Mouse (Mus musculus) embryonic facial prominence, embryonic 11.5 days (tissue): ENCODE measurements at regions not wholly inside any gene's neighbourhood (a gene's known extent, or its start where the extent isn't known, plus 50 kb on each side); places are given as distances from the start of the nearest gene placed in this dataset.
"Not testable (repeated sequence)": the region's sequence is repeated elsewhere in the genome, so short reads cannot be mapped to it uniquely, and the experiment has no call there.

Experiments used
- ATAC-seq: fragments of 200-750 bp; cut with Nextera tagmentation; replicated peaks from 2 replicates; pipeline ENCODE4 v1.8.0; 2017; ENCODE audit warnings: low read depth; ENCODE audit not compliant: insufficient number of reproducible peaks, low FRiP score, low TSS enrichment
- DNase-seq: peaks from one replicate; pipeline ENCODE4 v3.0.0-alpha.2; 2015; ENCODE audit warnings: low spot score
- H3K27ac ChIP-seq: fragments of 300-500 bp; sonication (generic); replicated peaks from 2 replicates; pipeline ENCODE4 v1.5.1; 2014; ENCODE audit warnings: mild to moderate bottlenecking, low read depth, low read length, control low read depth
- H3K27me3 ChIP-seq: fragments of 300-500 bp; sonication (generic); 2 replicates; pipeline ENCODE4 v1.6.1; 2014; ENCODE audit warnings: mild to moderate bottlenecking, low read length, moderate library complexity, mixed read lengths; ENCODE audit not compliant: control insufficient read depth, insufficient read depth
- H3K36me3 ChIP-seq: fragments of 300-500 bp; sonication (generic); replicated peaks from 2 replicates; pipeline ENCODE4 v1.6.1; 2014; ENCODE audit warnings: low read depth, mild to moderate bottlenecking, low read length, moderate library complexity, mixed read lengths; ENCODE audit not compliant: control insufficient read depth, insufficient read depth
- H3K4me1 ChIP-seq: fragments of 300-500 bp; sonication (generic); 2 replicates; pipeline ENCODE4 v1.6.1; 2014; ENCODE audit warnings: low read length, mixed read lengths; ENCODE audit not compliant: control insufficient read depth, insufficient read depth
- H3K4me2 ChIP-seq: fragments of 300-500 bp; sonication (generic); 2 replicates; pipeline ENCODE4 v1.6.1; 2014; ENCODE audit warnings: low read depth, mild to moderate bottlenecking, control low read depth, low read length, moderate library complexity
- H3K4me3 ChIP-seq: fragments of 300-500 bp; sonication (generic); 2 replicates; pipeline ENCODE4 v1.5.1; 2014; ENCODE audit warnings: low read depth, low read length, control low read depth
- H3K9ac ChIP-seq: fragments of 300-500 bp; sonication (generic); replicated peaks from 2 replicates; pipeline ENCODE4 v1.6.1; 2014; ENCODE audit warnings: mild to moderate bottlenecking, control low read depth, low read length
- H3K9me3 ChIP-seq: fragments of 300-500 bp; sonication (generic); replicated peaks from 2 replicates; pipeline ENCODE4 v1.6.1; 2016; ENCODE audit warnings: mild to moderate bottlenecking, low read length, inconsistent platforms, mixed read lengths; ENCODE audit not compliant: control insufficient read depth
- WGBS: fragments of 180-500 bp; shearing (Covaris S2); extraction: QIAGEN DNeasy Blood & Tissue Kit; methylation state at CpG from one replicate; pipeline ENCODE4 v1.1.7; 2014; 5-methylcytosine and 5-hydroxymethylcytosine counted together

- no peak overlapping the region for H3K4me3 ChIP-seq
Measured at GRCm38 (mm10) chr14:76731096-76731986, 174.7 kb upstream of the Serp2 start.

GRCm38 (mm10) chr14:76725844-76726243 lies 169.2 kb upstream of the Serp2 start:
- no peak for ATAC-seq

More at GRCm38 (mm10) chr14:76731096-76731986, 174.7 kb upstream of the Serp2 start:
- no peaks in the 10 kb centered on the region for H3K27me3 ChIP-seq
- H3K27ac ChIP-seq, result no peak overlapping the region
- H3K9me3 ChIP-seq, result no peaks in the 10 kb centered on the region
- DNase-seq (no peak), ATAC-seq (no peak)
- WGBS, result 83% methylated on average over 19 of the region's 19 CpGs
- H3K4me2 ChIP-seq, result no peak overlapping the region
- H3K4me1 ChIP-seq, result no peaks in the 10 kb centered on the region
- H3K36me3 ChIP-seq, result no peaks in the 10 kb centered on the region
- H3K9ac ChIP-seq, result no peak overlapping the region

DNA sequence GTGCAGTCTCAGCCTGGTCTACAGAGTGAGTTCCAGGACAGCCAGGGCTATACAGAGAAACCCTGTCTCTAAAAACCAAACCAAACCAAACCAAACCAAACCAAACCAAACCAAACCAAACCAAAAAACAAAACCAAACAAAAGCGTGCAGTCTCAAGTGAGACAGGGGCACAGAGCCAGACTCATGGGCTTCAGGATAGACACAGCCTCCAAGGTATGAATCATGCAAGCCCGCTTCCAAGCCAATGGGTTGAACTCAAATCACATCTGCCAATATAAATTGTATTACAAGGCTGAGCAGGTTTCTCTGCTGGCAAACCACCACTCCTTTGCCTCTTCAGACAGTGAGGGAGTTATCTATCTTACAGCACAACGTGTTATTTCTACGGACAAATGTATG lies 168.5 kb upstream of the Serp2 start:
- not testable (repeated sequence) for H3K4me3 ChIP-seq, H3K4me2 ChIP-seq, ATAC-seq, H3K27ac ChIP-seq, H3K9ac ChIP-seq, H3K4me1 ChIP-seq, DNase-seq, H3K36me3 ChIP-seq, H3K27me3 ChIP-seq, H3K9me3 ChIP-seq
- 94% methylated on average over 4 of the region's 4 CpGs for WGBS

More at GRCm38 (mm10) chr14:76725844-76726243, 169.2 kb upstream of the Serp2 start:
- Histone ChIP-seq H3K4me1 (no peaks in the 10 kb centered on the region), H3K4me2 (no peak overlapping the region), H3K9ac (no peak overlapping the region), H3K4me3 (no peak overlapping the region), H3K27me3 (no peaks in the 10 kb centered on the region), H3K27ac (no peak overlapping the region), H3K36me3 (no peaks in the 10 kb centered on the region), H3K9me3 (no peaks in the 10 kb centered on the region)
- WGBS, result 92% methylated on average over 2 of the region's 2 CpGs
- no peak for DNase-seq

GRCm38 (mm10) chr14:76724826-76725225 lies 168.1 kb upstream of the Serp2 start:
- Histone ChIP-seq H3K27ac (no peak overlapping the region), H3K4me3 (no peak overlapping the region), H3K4me1 (no peaks in the 10 kb centered on the region), H3K36me3 (no peaks in the 10 kb centered on the region), H3K27me3 (no peaks in the 10 kb centered on the region), H3K4me2 (no peak overlapping the region), H3K9me3 (no peaks in the 10 kb centered on the region), H3K9ac (no peak overlapping the region)
- DNase-seq (no peak), ATAC-seq (no peak)
- WGBS, result 83% methylated on average over 8 of the region's 8 CpGs

- no peaks in the 10 kb centered on the region for H3K27me3 ChIP-seq
- WGBS, result 80% methylated on average over 8 of the region's 8 CpGs
- no peaks in the 10 kb centered on the region for H3K9me3 ChIP-seq
- DNase-seq (no peak), ATAC-seq (no peak)
- H3K9ac ChIP-seq, result no peak overlapping the region
- no peak overlapping the region for H3K4me2 ChIP-seq
- no peak overlapping the region for H3K4me3 ChIP-seq
- no peaks in the 10 kb centered on the region for H3K36me3 ChIP-seq
- H3K4me1 ChIP-seq, result no peaks in the 10 kb centered on the region
- H3K27ac ChIP-seq, result no peak overlapping the region
Measured at GRCm38 (mm10) chr14:76724395-76724794, 167.7 kb upstream of the Serp2 start.

GRCm38 (mm10) chr14:76723551-76723950 lies 166.9 kb upstream of the Serp2 start:
- Histone ChIP-seq H3K27me3 (no peaks in the 10 kb centered on the region), H3K36me3 (no peaks in the 10 kb centered on the region), H3K27ac (no peak overlapping the region), H3K4me3 (no peak overlapping the region), H3K4me2 (no peak overlapping the region), H3K4me1 (no peaks in the 10 kb centered on the region), H3K9me3 (no peaks in the 10 kb centered on the region), H3K9ac (no peak overlapping the region)
- ATAC-seq, result no peak
- WGBS, result 49% methylated on average over 4 of the region's 4 CpGs
- peak; percentile 39 for DNase-seq

GRCm38 (mm10) chr14:76722297-76722696 lies 165.6 kb upstream of the Serp2 start:
- WGBS, result 93% methylated on average over 5 of the region's 5 CpGs
- Histone ChIP-seq H3K4me3 (no peak overlapping the region), H3K9me3 (no peaks in the 10 kb centered on the region), H3K4me1 (no peaks in the 10 kb centered on the region), H3K36me3 (no peaks in the 10 kb centered on the region), H3K27me3 (no peaks in the 10 kb centered on the region), H3K9ac (no peak overlapping the region), H3K27ac (no peak overlapping the region), H3K4me2 (no peak overlapping the region)
- DNase-seq (no peak), ATAC-seq (no peak)

DNA sequence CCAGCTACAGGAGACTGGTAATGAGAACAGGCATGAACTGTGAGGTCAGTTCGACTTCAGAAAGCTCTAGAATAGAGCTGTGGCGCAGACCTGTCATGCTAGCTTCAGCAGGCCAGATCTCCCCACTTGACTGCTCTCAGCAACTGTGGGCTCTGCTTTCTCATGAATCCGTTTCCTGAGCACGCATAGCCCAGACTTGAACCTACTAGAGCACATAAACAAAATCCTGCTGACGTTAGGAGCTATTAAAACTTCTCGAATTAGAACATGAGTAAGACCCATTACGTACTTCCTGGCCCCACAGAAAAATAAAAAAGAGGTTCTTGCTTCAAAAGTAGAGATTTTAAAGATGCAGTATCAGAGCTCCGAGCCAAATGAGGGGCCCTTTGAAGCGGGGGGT lies 165.1 kb upstream of the Serp2 start:
- no peak for ATAC-seq

More for the DNA sequence above, 165.1 kb upstream of the Serp2 start:
- Histone ChIP-seq H3K27me3 (no peaks in the 10 kb centered on the region), H3K4me1 (no peaks in the 10 kb centered on the region), H3K9ac (no peak overlapping the region), H3K4me3 (no peak overlapping the region), H3K9me3 (no peaks in the 10 kb centered on the region), H3K27ac (no peak overlapping the region), H3K36me3 (no peaks in the 10 kb centered on the region), H3K4me2 (no peak overlapping the region)
- DNase-seq, result no peak
- WGBS, result 88% methylated on average over 9 of the region's 9 CpGs
